Mouse (Mus musculus): ENCODE measurements at regions not wholly inside any gene's neighbourhood (a gene's known extent, or its start where the extent isn't known, plus 50 kb on each side); places are given as distances from the start of the nearest gene placed in this dataset.

DNA sequence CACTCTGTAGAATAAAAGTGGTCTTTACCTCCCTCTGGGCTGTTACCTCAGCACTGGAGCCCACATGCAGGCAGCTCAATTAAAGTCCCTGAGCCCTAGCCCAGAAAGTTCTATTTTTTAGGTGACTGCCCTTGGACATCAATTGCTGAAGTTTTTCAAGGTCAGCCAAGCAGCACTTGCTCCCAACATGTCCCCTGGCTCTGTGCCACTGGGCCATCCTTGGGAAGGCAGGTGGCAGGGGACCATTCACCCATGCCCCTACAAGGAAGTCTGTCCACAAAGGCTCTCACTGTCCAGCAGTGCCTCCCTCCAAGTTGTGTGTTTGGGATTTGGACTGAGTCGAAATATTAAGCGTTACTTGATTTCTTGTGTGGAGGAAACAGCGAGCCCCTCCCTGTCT, 112.6 kb upstream of the Kazn start:
- ATAC-seq (ENCODE audit: insufficient read depth) (no peak), DNase-seq (ENCODE audit: low read depth in 3 of 3, low spot score in 3 of 3) (no peak)
- Histone ChIP-seq H3K9ac (replicated peaks) (no peak overlapping the region), H3K4me3 (ENCODE audit: insufficient read depth in 1 of 2, low read depth in 2 of 2, low read length in 2 of 2) (no peak overlapping the region), H3K9me3 (ENCODE audit: control insufficient read depth, low read length) (no peaks in the 10 kb centered on the region), H3K4me1 (replicated peaks; ENCODE audit: control insufficient read depth in 2 of 2, insufficient read depth in 2 of 2, low read length in 1 of 2) (peaks cover 0 to 3% of the 10 kb centered on the region in 2 experiments; a peak in 2 of 4 replicates), H3K27me3 (ENCODE audit: control insufficient read depth, insufficient read depth, low read length) (no peaks in the 10 kb centered on the region), H3K27ac (no peak overlapping the region), H3K4me2 (ENCODE audit: low read depth) (no peak overlapping the region), H3K36me3 (replicated peaks; ENCODE audit: control insufficient read depth, insufficient read depth, low read depth) (no peaks in the 10 kb centered on the region)
- no peak for TF ChIP-seq CTCF (IDR thresholded peaks at IDR 0.05; ENCODE audit: low read depth)
- TF ChIP-seq EP300 (IDR thresholded peaks at IDR 0.05; ENCODE audit: low read depth), result no peak
- 64% methylated on average over 3 of the region's 3 CpGs for whole genome bisulfite sequencing (ENCODE audit: insufficient replicate concordance)

DNA sequence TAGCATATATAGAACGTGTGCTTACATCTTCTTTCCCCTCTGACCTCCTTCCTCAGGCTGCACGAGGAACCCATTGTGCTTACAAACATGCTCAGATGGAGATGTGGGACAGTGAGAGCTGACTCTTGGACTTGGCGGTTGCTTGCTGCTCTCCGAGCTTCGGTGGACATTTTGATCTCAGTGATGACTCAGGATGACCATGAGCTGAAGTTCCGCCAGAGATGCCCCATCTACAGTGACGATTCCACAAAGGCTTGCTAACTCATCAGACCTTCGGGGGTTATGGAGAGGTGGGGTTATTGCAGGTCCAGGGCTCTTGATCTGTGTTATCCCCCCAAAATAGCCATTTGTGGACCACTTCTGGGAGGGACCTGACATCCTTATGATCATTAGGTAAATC, 111.8 kb upstream of the Kazn start:
- Histone ChIP-seq H3K27me3 (ENCODE audit: control insufficient read depth, insufficient read depth, low read length) (no peaks in the 10 kb centered on the region), H3K36me3 (replicated peaks; ENCODE audit: control insufficient read depth, insufficient read depth, low read depth) (no peaks in the 10 kb centered on the region), H3K9me3 (ENCODE audit: control insufficient read depth, low read length) (no peaks in the 10 kb centered on the region), H3K4me3 (ENCODE audit: insufficient read depth in 1 of 2, low read depth in 2 of 2, low read length in 2 of 2) (no peak overlapping the region), H3K27ac (no peak overlapping the region), H3K9ac (replicated peaks) (no peak overlapping the region), H3K4me1 (replicated peaks; ENCODE audit: control insufficient read depth in 2 of 2, insufficient read depth in 2 of 2, low read length in 1 of 2) (peaks cover 0 to 3% of the 10 kb centered on the region in 2 experiments; a peak in 2 of 4 replicates), H3K4me2 (ENCODE audit: low read depth) (no peak overlapping the region)
- no peak for ATAC-seq (ENCODE audit: insufficient read depth)
- WGBS (ENCODE audit: insufficient replicate concordance), result 64% methylated on average over 8 of the region's 8 CpGs
- TF ChIP-seq CTCF (IDR thresholded peaks at IDR 0.05; ENCODE audit: low read depth) (no peak), EP300 (IDR thresholded peaks at IDR 0.05; ENCODE audit: low read depth) (no peak)
- DNase-seq (ENCODE audit: low read depth in 3 of 3, low spot score in 3 of 3), result no peak

- no peak for ATAC-seq (ENCODE audit: insufficient read depth)
- DNase-seq (ENCODE audit: low read depth in 3 of 3, low spot score in 3 of 3), result no peak
- TF ChIP-seq CTCF (IDR thresholded peaks at IDR 0.05; ENCODE audit: low read depth), result peak; percentile 69
- no peak for TF ChIP-seq EP300 (IDR thresholded peaks at IDR 0.05; ENCODE audit: low read depth)
- H3K9me3 ChIP-seq (ENCODE audit: control insufficient read depth, low read length), result no peaks in the 10 kb centered on the region
- H3K27me3 ChIP-seq (ENCODE audit: control insufficient read depth, insufficient read depth, low read length), result no peaks in the 10 kb centered on the region
- no peak overlapping the region for H3K4me2 ChIP-seq (ENCODE audit: low read depth)
- H3K9ac ChIP-seq (replicated peaks), result no peak overlapping the region
- no peaks in the 10 kb centered on the region for H3K36me3 ChIP-seq (replicated peaks; ENCODE audit: control insufficient read depth, insufficient read depth, low read depth)
- WGBS (ENCODE audit: insufficient replicate concordance), result 32% methylated on average over 6 of the region's 6 CpGs
- H3K4me1 ChIP-seq (replicated peaks; ENCODE audit: control insufficient read depth in 2 of 2, insufficient read depth in 2 of 2, low read length in 1 of 2), result peaks cover 0 to 3% of the 10 kb centered on the region in 2 experiments; a peak in 2 of 4 replicates
- no peak overlapping the region for H3K4me3 ChIP-seq (ENCODE audit: insufficient read depth in 1 of 2, low read depth in 2 of 2, low read length in 2 of 2)
- no peak overlapping the region for H3K27ac ChIP-seq
Observed at GRCm38 (mm10) chr4:142348910-142349309, 109.7 kb upstream of the Kazn start.

- WGBS (ENCODE audit: insufficient replicate concordance), result 69% methylated on average over 19 of the region's 19 CpGs
- H3K4me3 ChIP-seq (ENCODE audit: insufficient read depth in 1 of 2, low read depth in 2 of 2, low read length in 2 of 2), result no peak overlapping the region
- ATAC-seq (ENCODE audit: insufficient read depth) (no peak), DNase-seq (ENCODE audit: low read depth in 3 of 3, low spot score in 3 of 3) (no peak)
- H3K4me2 ChIP-seq (ENCODE audit: low read depth), result no peak overlapping the region
- H3K27me3 ChIP-seq (ENCODE audit: control insufficient read depth, insufficient read depth, low read length), result no peaks in the 10 kb centered on the region
- no peaks in the 10 kb centered on the region for H3K36me3 ChIP-seq (replicated peaks; ENCODE audit: control insufficient read depth, insufficient read depth, low read depth)
- H3K9ac ChIP-seq (replicated peaks), result no peak overlapping the region
- no peak overlapping the region for H3K27ac ChIP-seq
- no peaks in the 10 kb centered on the region for H3K4me1 ChIP-seq (replicated peaks; ENCODE audit: control insufficient read depth in 2 of 2, insufficient read depth in 2 of 2, low read length in 1 of 2)
- TF ChIP-seq CTCF (IDR thresholded peaks at IDR 0.05; ENCODE audit: low read depth) (no peak), EP300 (IDR thresholded peaks at IDR 0.05; ENCODE audit: low read depth) (no peak)
- no peaks in the 10 kb centered on the region for H3K9me3 ChIP-seq (ENCODE audit: control insufficient read depth, low read length)
Observed at GRCm38 (mm10) chr4:142342482-142343206, 103.4 kb upstream of the Kazn start.

- DNase-seq (ENCODE audit: low read depth in 3 of 3, low spot score in 3 of 3) (no peak), ATAC-seq (ENCODE audit: insufficient read depth) (no peak)
- H3K27ac ChIP-seq, result no peak overlapping the region
- H3K4me2 ChIP-seq (ENCODE audit: low read depth), result no peak overlapping the region
- no peak overlapping the region for H3K9ac ChIP-seq (replicated peaks)
- H3K4me1 ChIP-seq (replicated peaks; ENCODE audit: control insufficient read depth in 2 of 2, insufficient read depth in 2 of 2, low read length in 1 of 2), result no peaks in the 10 kb centered on the region
- no peak for TF ChIP-seq CTCF (IDR thresholded peaks at IDR 0.05; ENCODE audit: low read depth)
- TF ChIP-seq EP300 (IDR thresholded peaks at IDR 0.05; ENCODE audit: low read depth), result no peak
- WGBS (ENCODE audit: insufficient replicate concordance), result 54% methylated on average over 4 of the region's 4 CpGs
- H3K4me3 ChIP-seq (ENCODE audit: insufficient read depth in 1 of 2, low read depth in 2 of 2, low read length in 2 of 2), result no peak overlapping the region
- H3K9me3 ChIP-seq (ENCODE audit: control insufficient read depth, low read length), result no peaks in the 10 kb centered on the region
- no peaks in the 10 kb centered on the region for H3K36me3 ChIP-seq (replicated peaks; ENCODE audit: control insufficient read depth, insufficient read depth, low read depth)
- no peaks in the 10 kb centered on the region for H3K27me3 ChIP-seq (ENCODE audit: control insufficient read depth, insufficient read depth, low read length)
Observed at GRCm38 (mm10) chr4:142341305-142341704, 102.1 kb upstream of the Kazn start.

All from liver, embryonic 14.5 days (tissue).